In genomic region chr19:28577023-28577422, GRCm38 (mm10) we compare ENCODE assay signal across 15 mouse cellular contexts.
DNase-seq lines count a peak whose midpoint lies in the region.
"Had no signal": no experiment of that assay in that cellular context is flagged by ENCODE, and none has a peak within 500 bp of the region (broad histone marks: within the 10 kb centered on the region; RNA-seq: fewer than 3 reads in every experiment).

No protein-coding gene starts in this region.

- peak; percentile 58 for DNase-seq in layer of hippocampus, adult 11-12 months (ENCODE audit: low spot score)
- no peak for DNase-seq in layer of hippocampus, adult 9-10 months (ENCODE audit: low spot score)
- DNase-seq in right cerebral cortex, postnatal 14 days = peak; percentile 9
- no peak for DNase-seq in right cerebral cortex, postnatal 36 days (ENCODE audit: low spot score in 2 of 2)
- DNase-seq in layer of hippocampus, postnatal 10 days (ENCODE audit: low spot score in 2 of 2) = peak; percentile 22 to 27
- peak; percentile 23 for DNase-seq in telencephalon, adult 2 months (ENCODE audit: low read depth, low spot score)
- DNase-seq in c-Kit-positive CD71-positive TER-119-positive erythroid progenitor cells, embryonic 14.5 days (ENCODE audit: low spot score) = no peak
- DNase-seq: adrenal gland, postnatal 25 days; B cell, adult 2 months; cerebellum, adult 18-20 months; gastrocnemius, postnatal 25 days; kidney, adult 18-20 months; kidney, postnatal 10 days; spleen, adult 18-20 months; thymus, adult 2 months had no signal

Comparison
In these comparisons a context has a peak if more than half of its experiments do, and no peak if none do; other contexts are left out.
1. DNase-seq: peak in layer of hippocampus, adult 11-12 months (single experiment), right cerebral cortex, postnatal 14 days (single experiment), layer of hippocampus, postnatal 10 days (2 of 2) and telencephalon, adult 2 months (single experiment); none in layer of hippocampus, adult 9-10 months (single experiment), right cerebral cortex, postnatal 36 days (0 of 2) and c-Kit-positive CD71-positive TER-119-positive erythroid progenitor cells, embryonic 14.5 days (single experiment).